Comparison of ENCODE assay signal across 20 mouse cellular contexts in the genomic region with DNA sequence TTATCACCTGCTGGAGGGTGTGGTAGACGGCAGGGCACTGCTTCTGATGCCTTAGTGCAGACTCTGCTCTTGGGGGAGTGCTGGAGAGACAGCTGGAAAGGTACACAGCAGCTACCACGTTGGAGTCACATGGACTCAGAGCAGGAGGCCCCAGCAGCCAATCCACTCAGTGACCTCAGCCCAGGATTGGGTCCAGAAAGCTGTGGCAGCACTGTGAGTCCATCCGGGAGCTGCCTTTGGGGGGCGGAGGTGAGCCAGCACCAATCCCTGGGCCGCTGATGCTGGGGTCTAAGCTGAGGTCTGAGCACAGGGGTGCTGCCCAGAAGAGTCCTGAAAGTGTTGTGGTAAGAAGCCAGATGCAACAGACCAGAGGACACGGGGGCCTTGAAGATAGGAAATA. TPM values are rescaled to one million over a fixed set of nuclear protein-coding genes. Genes with fewer than 3 reads are reported as not detected.
DNase-seq lines count a peak whose midpoint lies in the region; ATAC-seq and TF ChIP-seq lines count a peak whose summit lies in the region.
"Had no signal": no experiment of that assay in that cellular context is flagged by ENCODE, and none has a peak within 500 bp of the region (broad histone marks: within the 10 kb centered on the region; RNA-seq: fewer than 3 reads in every experiment).

No protein-coding gene starts in this region.

- no peaks in the 10 kb centered on the region for H3K9me3 ChIP-seq in heart, embryonic 10.5 days
- H3K9me3 ChIP-seq in lung, postnatal 0 days (ENCODE audit: low read length), result no peaks in the 10 kb centered on the region
- H3K9me3 ChIP-seq: embryonic facial prominence, embryonic 12.5 days; forebrain, embryonic 12.5 days had no signal

- TF ChIP-seq EP300 in lung, postnatal 0 days (IDR thresholded peaks at IDR 0.05), result no peak

- DNase-seq in heart, embryonic 10.5 days (ENCODE audit: low spot score), result no peak
- no peak for DNase-seq in heart, adult 8-10 months (ENCODE audit: low spot score)
- DNase-seq in lung, postnatal 10 days, result peak; percentile 17
- DNase-seq in lung, postnatal 0 days (ENCODE audit: low spot score), result no peak
- peak; percentile 36 for DNase-seq in gastrocnemius, postnatal 25 days
- no peak for DNase-seq in adipocyte (ENCODE audit: low spot score)
- DNase-seq: adrenal gland, adult 8-10 months; cerebellum, adult 8-10 months; cerebellum, postnatal 14 days; embryo, embryonic 11 days; heart, postnatal 10 days; heart, postnatal 4 days had no signal

- peaks cover 48% of the 10 kb centered on the region for H3K4me1 ChIP-seq in heart, embryonic 10.5 days
- no peaks in the 10 kb centered on the region; the same call in 1 of the 2 replicates for H3K4me1 ChIP-seq in lung, postnatal 0 days (ENCODE audit: insufficient read depth, low read depth, low read length)

- 26% methylated on average over 6 of the region's 6 CpGs for WGBS in heart, embryonic 10.5 days
- WGBS in lung, postnatal 0 days, result 39% methylated on average over 6 of the region's 6 CpGs

- H3K9ac ChIP-seq in lung, postnatal 0 days (replicated peaks; ENCODE audit: low read depth), result no peak overlapping the region
- H3K9ac ChIP-seq: embryonic facial prominence, embryonic 12.5 days; forebrain, embryonic 12.5 days had no signal

- no peak overlapping the region for H3K4me3 ChIP-seq in heart, embryonic 10.5 days
- H3K4me3 ChIP-seq in lung, postnatal 0 days (ENCODE audit: low read depth, low read length), result no peak overlapping the region
- H3K4me3 ChIP-seq: embryonic facial prominence, embryonic 12.5 days; forebrain, embryonic 12.5 days had no signal

- no peak overlapping the region for H3K4me2 ChIP-seq in lung, postnatal 0 days (replicated peaks; ENCODE audit: low read depth, low read length)
- H3K4me2 ChIP-seq: embryonic facial prominence, embryonic 12.5 days; forebrain, embryonic 12.5 days had no signal

- H3K27ac ChIP-seq in heart, embryonic 10.5 days, result peak overlapping the region; percentile 71
- no peak overlapping the region for H3K27ac ChIP-seq in lung, postnatal 0 days (ENCODE audit: low read length)
- H3K27ac ChIP-seq: embryonic facial prominence, embryonic 12.5 days; forebrain, embryonic 12.5 days had no signal

- TF ChIP-seq CTCF in lung, postnatal 0 days (IDR thresholded peaks at IDR 0.05), result no peak

- no peaks in the 10 kb centered on the region for H3K36me3 ChIP-seq in heart, embryonic 10.5 days
- H3K36me3 ChIP-seq in lung, postnatal 0 days (ENCODE audit: insufficient read depth, low read length), result no peaks in the 10 kb centered on the region
- H3K36me3 ChIP-seq: embryonic facial prominence, embryonic 12.5 days; forebrain, embryonic 12.5 days had no signal

- ATAC-seq in lung, postnatal 0 days, result no peak
- ATAC-seq: forebrain, embryonic 16.5 days; hindbrain, embryonic 16.5 days; inflammation-experienced regulatory T-cells, adult 6 months; intestine, postnatal 0 days had no signal

- H3K27me3 ChIP-seq in heart, embryonic 10.5 days (ENCODE audit: insufficient read depth, poor library complexity, severe bottlenecking), result 0 out of 2 replicates have a peak, but pooled peaks cover 3% of the 10 kb centered on the region
- H3K27me3 ChIP-seq in lung, postnatal 0 days (replicated peaks; ENCODE audit: insufficient read depth, low read length), result no peaks in the 10 kb centered on the region
- H3K27me3 ChIP-seq: embryonic facial prominence, embryonic 12.5 days had no signal

RNA-seq across cellular contexts. Expression of a gene that starts 7.6 kb away (rescaled TPM):
- polyA plus RNA-seq in heart, embryonic 10.5 days (2016; fragmentation: Nextera tagmentation; extraction: Ambion mirVana), result 1.4 and 1.8 TPM in 2 replicates
- total RNA-seq in heart, adult 8-10 months (2022), result 1 to 10 TPM in 1 of 4 experiments, under 1 TPM in 3; 0.79 to 1.7 (median 0.82) TPM
- polyA plus RNA-seq in lung, postnatal 0 days (2015; fragmentation: Nextera tagmentation; extraction: Ambion mirVana), result 45.0 and 64.3 TPM in 2 replicates
- total RNA-seq in gastrocnemius, postnatal 25 days (2021), result 1 to 10 TPM; 2.3 to 3.3 TPM
- total RNA-seq: common myeloid progenitor, adult 5-6 weeks; granulocyte monocyte progenitor cell, adult 5-6 weeks had no signal
- polyA plus RNA-seq: inflammation-experienced regulatory T-cells, adult 6 months had no signal

Comparison
In these comparisons a context has a peak if more than half of its experiments do, and no peak if none do; other contexts are left out.
1. DNase-seq: peak in lung, postnatal 10 days (single experiment) and gastrocnemius, postnatal 25 days (single experiment); none in heart, embryonic 10.5 days (single experiment), heart, adult 8-10 months (single experiment), lung, postnatal 0 days (single experiment) and adipocyte (single experiment).